Mouse (Mus musculus): ENCODE data around the gene Pde10a.

Pde10a gene

DNA sequence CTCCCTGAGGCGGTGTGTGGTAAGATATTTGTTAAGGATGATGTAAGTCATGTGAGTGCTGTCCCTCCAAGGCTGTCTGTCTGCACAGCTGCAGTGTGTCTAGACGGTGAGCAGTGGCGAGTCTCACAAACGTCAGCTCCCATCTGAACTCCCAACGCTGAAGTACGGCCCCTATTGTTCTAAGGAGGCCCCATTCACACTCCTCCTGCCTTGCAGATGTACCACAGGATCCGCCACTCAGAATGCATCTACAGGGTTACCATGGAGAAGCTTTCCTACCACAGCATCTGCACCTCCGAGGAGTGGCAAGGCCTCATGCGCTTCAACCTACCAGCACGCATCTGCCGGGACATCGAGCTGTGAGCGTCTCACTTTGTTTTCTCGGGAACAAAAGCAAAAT, 436.5 kb downstream of the Pde10a start:
- DNase-seq (ENCODE audit: low spot score in 2 of 2): no peak

- no peak for DNase-seq (ENCODE audit: low spot score in 2 of 2)
Observed at GRCm38 (mm10) chr17:8965177-8965576, 440.0 kb downstream of the Pde10a start.

GRCm38 (mm10) chr17:8972152-8972854, 447.1 kb downstream of the Pde10a start:
- DNase-seq (ENCODE audit: low spot score in 2 of 2): no peak

DNA sequence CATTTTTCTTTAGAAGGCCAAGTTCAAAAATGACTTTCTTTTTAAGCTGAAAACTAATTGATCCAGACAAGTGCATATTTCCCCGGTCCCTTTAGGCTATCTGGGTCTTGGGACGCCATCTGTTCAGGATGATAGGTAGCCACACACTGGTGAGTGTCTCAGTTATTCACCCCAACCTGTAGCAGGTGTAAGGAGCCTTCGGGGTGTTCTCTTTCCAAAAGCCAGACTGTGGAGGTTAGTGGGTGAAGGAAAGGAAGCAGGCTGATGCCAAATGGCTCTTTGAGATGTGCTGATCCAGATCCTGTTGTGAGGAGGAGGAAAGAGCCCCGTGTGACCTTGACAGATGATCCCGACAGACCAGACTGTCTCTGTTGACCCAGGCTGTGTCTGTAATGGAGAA, 448.2 kb downstream of the Pde10a start:
- DNase-seq (ENCODE audit: low spot score in 2 of 2): no peak

DNA sequence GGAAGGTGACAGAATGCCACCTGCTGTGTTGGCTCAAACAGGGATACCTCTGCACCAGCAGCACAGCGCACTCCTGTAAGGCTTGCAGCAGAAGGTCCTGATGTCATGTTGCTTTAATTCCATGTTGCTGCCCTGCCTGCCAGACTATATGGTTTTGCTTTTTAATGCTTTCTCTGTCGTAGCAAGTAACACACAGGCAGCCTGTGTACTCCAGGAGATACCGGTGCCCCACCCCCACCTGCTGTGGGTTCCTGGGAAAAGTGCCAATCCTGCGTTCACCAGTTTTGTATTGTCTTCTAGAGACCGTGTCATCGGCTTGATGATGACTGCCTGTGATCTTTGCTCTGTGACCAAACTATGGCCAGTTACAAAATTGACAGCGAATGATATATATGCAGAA, 449.3 kb downstream of the Pde10a start:
- DNase-seq (ENCODE audit: low spot score in 2 of 2): no peak

GRCm38 (mm10) chr17:8974823-8975397, 449.7 kb downstream of the Pde10a start:
- DNase-seq (ENCODE audit: low spot score in 2 of 2): no peak

GRCm38 (mm10) chr17:8976745-8977144, 451.6 kb downstream of the Pde10a start:
- no peak for DNase-seq (ENCODE audit: low spot score in 2 of 2)

GRCm38 (mm10) chr17:8977271-8977670, 452.1 kb downstream of the Pde10a start:
- DNase-seq (ENCODE audit: low spot score in 2 of 2): no peak

GRCm38 (mm10) chr17:8983576-8983975, 458.4 kb downstream of the Pde10a start:
- DNase-seq (ENCODE audit: low spot score in 2 of 2): no peak

GRCm38 (mm10) chr17:8985714-8986113, 460.5 kb downstream of the Pde10a start:
- DNase-seq (ENCODE audit: low spot score in 2 of 2): no peak

DNA sequence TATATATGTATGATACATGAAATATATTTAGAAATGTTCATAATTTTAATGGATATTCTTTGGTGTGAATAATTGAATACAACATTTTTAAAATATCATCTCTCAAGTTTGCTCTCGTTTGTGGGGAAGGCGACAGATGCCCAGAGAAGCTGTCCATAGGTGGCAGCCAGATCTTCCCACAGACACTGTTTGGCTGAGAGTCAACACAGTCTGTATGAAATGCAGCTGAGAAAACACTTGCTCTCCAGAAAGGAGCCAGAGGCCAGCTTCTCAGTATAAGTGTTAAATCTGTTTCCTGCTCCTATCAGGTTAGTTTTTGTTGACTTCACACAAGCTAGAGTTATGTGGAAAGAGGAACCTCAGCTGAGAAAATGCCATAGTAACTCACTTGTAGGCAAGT, 461.4 kb downstream of the Pde10a start:
- no peak for DNase-seq (ENCODE audit: low spot score in 2 of 2)

DNA sequence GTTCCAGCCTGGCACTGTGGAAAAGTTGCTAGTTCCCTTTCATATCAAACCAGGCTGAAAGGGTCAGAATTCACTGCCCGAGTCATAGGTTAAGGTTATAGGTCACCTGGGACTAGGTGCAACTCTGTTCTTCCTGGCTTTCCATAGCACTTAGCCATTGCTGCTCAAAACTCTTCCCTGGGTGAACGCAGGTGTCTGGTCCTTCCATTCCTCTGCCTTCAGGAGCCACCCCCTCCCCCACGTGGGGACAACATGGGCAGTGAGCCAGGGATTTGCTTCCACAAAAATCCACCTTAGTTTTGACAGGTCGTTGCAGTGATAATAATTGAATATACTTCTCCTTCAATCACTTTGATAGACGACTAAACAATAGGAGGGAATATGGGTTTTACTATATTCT, 462.2 kb downstream of the Pde10a start:
- DNase-seq (ENCODE audit: low spot score in 2 of 2): no peak

DNA sequence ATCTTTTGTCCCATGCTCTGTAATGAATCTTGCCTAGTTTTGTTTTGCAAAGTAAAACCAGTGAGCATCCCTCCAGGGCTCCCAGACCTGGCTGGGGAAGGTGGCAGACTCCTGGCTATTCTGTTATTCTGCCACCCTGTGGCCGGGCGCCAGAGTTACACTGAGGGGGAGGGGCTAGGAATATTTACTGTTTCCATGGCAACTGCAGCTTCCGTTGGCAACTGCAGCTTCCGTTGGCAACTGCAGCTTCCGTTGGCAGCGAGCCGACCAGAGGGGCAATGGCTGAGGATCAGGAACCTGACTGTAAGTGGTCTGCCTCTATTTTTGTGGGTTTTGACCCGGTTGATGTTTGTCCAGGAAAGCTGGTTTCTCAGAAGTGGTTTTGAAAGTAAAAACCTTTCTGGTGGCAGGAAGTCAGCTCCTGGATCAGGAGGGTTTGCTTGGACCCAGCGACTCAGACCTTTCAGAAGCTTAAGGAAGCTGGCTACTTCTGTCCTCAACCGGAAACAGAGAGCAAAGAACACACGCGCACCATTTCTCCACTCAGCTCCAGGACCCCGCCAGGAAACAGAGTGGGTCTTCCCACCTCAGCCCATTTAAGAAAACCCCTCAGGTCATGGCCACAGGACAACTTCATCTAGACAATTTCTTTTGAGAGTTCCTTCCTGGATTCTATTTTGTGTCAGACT, 463.1 kb downstream of the Pde10a start, which contains the start of gene 1700010I14Rik:
1700010I14Rik (plus strand) TSS at position 215 of the 689 bp plus-strand sequence.
- DNase-seq (ENCODE audit: low spot score in 2 of 2): peak; percentile 86 to 87

DNA sequence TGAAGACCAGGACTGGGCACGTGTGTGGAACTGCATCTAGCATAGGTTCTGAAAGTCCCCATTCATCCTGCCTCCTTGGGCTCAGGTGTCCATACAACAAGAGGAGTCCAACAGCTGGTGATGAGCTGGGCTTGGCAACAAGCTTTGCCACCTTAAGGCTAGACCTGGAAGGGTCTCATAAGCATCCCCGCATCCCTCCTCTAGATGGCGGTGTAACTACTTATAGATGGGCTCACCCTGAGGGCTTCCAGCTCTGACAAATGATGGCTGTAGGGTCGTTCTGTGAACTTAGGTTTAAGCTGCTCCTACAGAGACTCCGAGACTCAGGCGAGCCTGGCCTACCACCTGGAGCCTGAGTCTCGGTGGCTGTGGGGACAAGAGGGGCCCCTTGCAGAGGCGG, 466.0 kb downstream of the Pde10a start:
- peak in 1 of 2 experiments; percentile 43 for DNase-seq (ENCODE audit: low spot score in 2 of 2)

DNA sequence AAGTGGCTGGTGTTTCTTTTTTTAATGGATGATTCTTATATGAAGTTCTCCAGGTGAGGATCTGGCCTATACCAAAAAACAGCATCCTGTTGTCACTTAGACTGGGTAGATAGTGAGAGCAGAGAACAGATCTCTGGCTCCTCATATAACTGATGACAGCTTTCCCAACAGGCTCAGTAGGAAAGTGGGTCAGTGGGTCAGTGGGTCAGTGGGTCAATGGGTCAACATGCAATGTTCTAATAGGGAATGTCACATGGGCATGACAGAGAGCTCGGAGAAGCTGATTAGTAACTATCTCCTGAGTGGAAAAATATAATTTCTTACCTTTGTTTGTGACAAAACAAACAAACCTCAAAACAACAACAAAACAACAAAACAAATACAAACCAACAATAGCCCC, 470.2 kb downstream of the Pde10a start:
- DNase-seq (ENCODE audit: low spot score in 2 of 2): no peak

DNA sequence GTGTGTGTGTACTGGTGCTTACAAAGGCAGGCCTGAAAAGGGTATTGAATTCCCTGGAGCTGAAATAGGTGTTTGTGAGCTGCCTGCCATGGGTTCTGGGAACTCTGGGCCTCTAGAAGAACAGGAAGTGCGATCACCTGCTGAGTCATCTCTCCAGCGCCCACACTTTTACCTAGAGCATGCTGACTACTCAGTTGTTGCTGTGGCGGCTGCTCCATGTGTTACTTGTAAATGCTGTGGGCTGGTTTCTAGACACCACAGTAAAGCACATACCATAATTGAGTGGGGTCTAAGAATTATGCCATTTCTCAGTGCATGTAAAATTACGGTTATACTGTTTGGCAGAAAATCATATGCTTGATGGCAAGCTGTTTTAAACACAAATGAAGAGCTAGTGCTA, 477.3 kb downstream of the Pde10a start:
- no peak for DNase-seq (ENCODE audit: low spot score in 2 of 2)

DNA sequence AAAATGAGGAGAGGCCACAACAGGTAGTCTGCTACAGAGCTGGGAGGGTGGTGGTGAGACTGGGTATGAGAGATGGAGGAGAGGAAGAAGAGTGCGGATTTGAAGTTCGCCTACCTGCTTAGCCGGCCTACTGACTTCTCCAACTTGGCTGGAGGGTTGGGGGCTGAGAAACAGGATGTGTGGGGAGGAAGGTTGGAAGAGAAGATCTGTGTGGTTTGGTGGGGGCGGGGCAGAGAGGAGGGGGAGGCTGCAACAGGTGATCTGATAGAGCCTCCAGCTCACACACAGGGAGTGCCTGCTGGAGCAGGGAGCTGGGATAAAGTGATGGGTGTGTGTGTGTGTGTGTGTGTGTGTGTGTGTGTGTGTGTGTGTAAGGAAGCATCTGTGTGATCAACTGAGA, 479.3 kb downstream of the Pde10a start:
- DNase-seq (ENCODE audit: low spot score in 2 of 2): no peak

GRCm38 (mm10) chr17:9023198-9023942, 498.2 kb downstream of the Pde10a start:
- peak; percentile 26 to 52 for DNase-seq (ENCODE audit: low spot score in 2 of 2)

DNA sequence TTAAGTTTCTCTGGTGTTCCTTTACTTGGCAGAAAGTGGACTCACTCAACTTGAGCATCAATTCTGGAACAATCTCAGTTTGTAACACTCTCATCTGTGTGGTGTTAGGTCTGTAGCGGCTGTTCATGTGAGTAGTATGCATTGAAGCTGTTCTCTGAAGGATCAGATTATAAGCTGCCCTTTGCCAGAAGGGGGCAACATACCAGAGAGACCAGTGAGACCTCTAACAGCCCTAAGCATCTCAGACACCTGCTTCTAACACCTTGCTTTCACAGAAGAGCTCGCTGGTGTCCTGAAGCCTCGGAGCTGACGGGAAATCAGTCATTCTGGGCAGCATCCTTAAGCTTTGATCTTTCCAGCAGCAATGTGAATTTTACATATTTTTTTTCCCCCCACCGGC, 505.0 kb downstream of the Pde10a start:
- DNase-seq (ENCODE audit: low spot score in 2 of 2): no peak

DNA sequence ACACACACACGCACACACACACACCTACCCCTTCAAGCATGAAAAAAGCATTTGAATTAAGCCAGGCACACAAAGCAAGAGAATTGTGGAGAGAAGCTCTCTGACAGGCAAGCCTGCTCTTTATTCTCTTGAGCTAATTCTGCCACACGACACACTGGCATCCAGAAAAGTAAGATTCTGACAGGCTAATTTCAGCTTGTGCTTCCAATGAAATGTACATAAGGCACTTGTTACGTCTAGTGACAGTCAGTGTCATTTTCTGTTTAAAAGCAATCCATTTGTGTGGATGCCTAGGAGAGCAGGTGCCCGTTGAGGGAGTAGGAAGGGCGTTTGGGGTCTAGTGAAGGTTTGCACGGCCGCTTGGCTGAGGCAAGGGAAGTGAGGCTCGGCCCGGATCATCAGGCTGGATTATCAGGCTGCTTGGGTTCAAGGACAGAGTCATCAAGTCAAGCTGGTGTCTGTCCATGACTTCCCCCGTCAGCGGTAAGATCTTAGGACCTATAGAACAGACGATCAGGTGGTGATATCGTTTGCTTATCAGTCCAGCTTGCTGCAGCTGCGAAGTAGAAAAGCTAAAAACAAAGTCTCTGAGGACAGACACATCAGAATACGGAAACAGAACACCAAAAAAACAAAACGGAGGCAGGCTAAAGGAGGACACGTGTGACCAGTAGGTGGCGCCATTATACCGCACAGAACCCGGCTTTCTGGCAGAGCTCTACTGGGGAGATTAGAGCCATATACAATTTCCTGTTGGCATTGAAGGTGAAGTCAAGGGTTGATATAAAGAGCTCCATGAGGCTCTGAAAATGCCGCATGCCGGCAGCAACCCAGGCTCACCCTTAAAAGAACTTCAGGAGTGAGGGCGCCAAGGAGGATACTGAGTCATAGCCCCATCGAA, 506.3 kb downstream of the Pde10a start:
- peak; percentile 77 to 82 for DNase-seq (ENCODE audit: low spot score in 2 of 2)

GRCm38 (mm10) chr17:9032362-9033044, 507.3 kb downstream of the Pde10a start:
- DNase-seq (ENCODE audit: low spot score in 2 of 2): no peak

Data from frontal cortex, postnatal 14 days (tissue).